Mouse (Mus musculus) embryo, embryonic 9.5 days (tissue): Measurements from ENCODE around the gene Zar1l.
"Not testable (repeated sequence)": the region's sequence is repeated elsewhere in the genome, so short reads cannot be mapped to it uniquely, and the experiment has no call there.

Experiments used
- DNase-seq: peaks from one replicate; pipeline ENCODE4 v3.0.0-alpha.2; 2017; ENCODE audit errors: extremely low spot score

The Zar1l gene

DNA sequence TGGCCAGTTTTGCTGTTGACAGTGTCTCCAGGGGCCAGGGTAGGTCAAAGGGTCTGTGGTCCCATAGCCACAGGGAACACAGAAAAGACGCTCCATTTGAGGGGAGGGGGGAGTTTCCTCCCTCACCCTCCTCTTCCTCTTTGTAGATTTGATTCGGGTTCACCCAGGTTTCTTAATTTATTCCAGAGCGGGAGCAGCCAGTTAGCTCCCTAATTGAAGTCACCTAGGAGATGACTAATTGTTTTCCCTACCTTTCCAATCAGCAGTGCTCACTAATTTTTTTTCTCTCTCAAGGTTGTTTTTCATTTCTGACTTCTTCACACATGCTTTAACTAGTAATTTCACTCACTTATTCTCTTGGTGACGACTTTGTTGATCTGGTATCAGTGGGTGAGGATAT lies at the start of gene Zar1l:
TSS of gene Zar1l (minus strand) at position 101 of the 400 bp plus-strand sequence.
- no peak for DNase-seq

DNA sequence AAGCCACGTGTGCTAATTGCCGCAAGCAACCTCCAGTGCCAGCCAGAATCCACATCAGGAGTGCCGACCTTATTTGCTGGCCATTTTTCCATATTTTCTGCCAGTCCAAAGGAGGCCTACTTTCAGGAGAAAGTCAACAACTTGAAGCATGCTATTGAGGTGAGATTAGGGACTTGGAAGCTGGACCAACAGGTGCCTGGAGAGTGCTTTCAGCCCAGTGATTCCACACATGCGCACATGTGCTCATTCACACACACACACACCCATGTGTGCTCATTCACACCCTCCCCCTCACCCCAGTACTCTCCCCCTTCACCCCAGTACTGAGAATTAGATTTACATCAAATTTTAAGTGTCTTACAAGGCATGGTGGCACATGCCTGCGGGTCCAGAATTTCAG lies 49.0 kb upstream of the Zar1l start:
- no peak for DNase-seq

DNA sequence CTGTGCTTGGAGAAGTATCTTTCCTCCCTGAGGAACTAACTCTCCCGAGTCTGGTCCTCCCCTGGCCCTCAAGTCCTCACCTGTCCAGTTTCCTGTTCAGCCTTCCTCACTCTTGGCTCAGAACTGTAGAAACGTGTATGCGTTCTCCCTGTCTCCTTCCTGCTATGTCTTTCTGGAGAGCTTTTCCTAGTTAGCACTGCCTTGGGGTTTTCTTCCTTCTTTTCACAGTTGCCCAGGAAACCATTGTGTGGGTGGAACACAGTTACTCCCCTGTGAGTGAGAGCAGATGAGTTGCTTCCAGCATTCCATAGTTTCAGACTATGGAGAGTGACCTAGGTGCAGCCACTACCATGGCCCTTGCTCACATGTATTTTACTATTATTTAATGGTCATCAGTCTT lies 48.3 kb upstream of the Zar1l start:
- no peak for DNase-seq

DNA sequence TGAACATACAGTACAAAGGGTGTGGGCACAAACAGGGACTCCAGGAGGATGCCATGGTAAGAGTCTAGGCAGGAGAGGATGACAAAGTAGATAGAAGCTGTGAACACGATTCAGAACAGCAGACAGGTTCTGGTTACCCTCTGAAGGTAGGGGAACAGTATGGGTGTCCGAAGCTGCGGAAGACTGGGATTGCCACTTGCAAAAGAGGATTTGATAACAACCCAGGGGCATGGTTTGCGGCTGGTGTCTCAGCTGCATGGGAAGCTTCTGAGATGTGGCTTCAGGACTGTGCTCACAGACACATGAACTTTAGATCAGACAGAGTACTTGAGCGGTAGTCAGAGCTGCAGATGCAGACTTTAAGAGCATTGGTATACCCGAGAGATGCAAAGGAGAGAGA lies 46.5 kb upstream of the Zar1l start:
- no peak for DNase-seq

DNA sequence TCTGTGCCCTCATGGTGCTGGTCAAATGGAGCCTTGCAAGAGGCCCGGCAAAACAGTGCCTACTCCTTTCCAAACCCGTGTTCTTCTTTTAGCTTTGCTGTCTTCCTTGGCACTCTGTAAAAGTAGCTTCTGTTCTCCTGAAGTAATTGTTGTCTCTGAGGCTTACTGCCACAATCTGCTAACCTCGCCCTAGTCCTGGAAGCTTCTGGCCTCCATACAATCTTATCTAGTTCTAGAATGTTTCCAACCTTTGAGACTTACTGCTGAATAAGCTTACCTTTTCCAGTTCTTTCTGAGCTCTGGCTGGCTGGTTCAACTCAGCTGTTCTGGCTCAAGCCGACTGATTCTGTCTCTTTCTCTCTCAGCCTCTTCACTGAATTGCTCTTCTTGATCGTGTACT lies 43.8 kb upstream of the Zar1l start:
- DNase-seq, result no peak

DNA sequence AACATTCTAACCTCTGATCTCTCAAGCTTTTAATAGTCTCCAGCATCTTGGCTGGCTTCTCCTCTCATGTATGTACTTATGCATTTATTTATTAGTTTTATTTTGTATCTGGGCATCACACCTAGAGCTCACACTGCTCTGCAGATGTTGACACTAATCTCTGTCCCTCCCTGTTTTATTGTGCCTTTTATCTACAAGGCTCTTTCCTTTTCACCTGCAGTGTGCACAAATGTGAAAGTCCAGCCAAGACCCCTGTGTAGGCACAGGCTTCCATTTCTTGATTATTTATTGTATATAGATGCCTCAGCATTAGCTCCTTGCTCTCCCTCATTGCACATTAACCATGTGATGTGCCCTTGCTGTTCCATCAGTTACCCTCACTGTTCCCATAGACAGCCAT lies 43.4 kb upstream of the Zar1l start:
- no peak for DNase-seq

DNA sequence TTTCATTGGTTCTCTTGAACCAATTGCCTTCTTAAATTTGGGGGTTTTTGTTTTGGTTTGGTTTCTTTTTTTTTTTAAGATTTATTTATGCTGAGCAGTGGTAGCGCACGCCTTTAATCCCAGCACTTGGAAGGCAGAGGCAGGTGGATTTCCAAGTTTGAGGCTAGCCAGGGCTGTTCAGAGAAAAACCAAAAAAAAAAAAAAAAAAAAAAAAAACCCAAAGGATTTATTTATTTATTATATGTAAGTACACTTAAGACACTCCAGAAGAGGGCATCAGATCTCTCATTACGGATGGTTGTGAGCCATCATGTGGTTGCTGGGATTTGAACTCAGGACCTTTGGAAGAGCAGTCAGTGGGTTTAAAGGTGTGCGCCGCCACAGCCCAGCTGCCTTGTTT lies 42.9 kb upstream of the Zar1l start:
- no peak for DNase-seq

DNA sequence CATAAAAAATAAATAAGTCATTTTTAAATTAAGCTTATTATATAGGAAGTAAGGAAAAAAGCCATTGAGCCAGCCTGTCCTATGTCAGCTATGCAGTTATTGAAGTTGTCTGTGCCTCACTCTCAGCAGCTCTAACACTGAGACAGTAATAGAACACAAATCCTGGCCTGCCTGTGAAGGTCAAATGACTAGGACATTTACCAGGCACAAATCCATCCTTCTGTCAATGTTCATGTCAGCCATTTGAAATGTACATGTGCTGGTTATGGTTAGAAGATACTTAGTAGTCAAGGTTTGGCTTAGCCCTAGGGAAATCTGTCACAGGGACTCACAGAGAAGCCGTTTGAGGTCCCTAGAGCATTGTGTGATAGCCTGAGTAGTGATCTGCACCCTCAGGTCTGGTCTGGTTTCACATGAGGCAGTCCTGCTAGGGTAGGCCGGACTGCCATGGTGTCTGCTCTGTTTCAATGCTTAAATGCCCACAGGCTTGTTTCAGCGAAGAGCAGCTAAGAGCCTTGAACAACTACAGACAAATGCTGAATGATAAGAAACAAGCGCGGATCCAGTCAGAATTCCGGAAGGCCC lies 41.6 kb upstream of the Zar1l start:
- no peak for DNase-seq

DNA sequence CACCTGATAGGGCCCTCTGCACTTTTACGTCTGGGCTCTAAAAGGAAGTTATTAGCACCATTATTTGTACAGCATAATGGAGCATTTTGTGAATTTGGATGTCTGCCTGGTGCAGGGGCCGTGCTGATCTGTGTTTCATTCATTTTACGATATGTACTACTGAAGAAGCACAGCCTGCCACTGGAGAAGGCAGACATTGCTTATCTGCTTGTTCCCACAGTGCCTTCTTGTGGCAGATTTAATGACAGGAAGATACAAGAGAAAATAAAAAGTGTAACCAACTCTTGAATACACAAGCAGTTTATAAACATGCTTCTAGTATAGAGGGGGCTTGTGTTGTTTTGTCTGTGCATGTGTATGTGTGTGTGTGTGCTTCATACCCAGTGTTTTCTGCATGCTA lies 33.7 kb upstream of the Zar1l start:
- no peak for DNase-seq

DNA sequence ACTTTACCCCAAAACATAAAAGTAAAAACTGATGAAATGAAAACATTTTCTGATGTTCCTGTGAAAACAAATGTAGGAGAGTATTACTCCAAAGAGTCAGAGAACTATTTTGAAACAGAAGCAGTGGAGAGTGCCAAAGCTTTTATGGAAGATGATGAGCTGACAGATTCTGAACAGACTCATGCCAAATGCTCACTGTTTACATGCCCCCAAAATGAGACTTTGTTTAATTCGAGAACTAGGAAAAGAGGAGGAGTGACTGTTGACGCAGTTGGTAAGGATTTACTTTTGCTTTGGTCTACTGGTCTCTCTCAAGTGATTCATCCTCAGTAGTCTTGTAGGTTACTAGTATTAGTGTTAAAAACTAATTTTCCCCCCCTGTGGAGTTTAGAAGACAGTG lies 25.2 kb upstream of the Zar1l start:
- no peak for DNase-seq

DNA sequence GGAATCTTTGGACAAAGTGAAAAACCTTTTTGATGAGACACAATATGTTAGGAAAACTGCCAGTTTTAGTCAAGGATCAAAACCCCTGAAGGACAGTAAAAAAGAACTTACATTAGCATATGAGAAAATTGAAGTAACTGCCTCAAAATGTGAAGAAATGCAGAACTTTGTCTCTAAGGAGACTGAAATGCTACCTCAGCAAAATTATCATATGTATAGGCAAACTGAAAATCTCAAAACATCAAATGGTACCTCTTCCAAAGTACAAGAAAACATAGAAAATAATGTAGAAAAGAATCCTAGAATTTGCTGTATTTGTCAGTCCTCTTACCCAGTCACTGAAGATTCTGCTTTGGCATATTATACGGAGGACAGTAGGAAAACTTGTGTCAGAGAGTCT lies 23.3 kb upstream of the Zar1l start:
- DNase-seq, result no peak

DNA sequence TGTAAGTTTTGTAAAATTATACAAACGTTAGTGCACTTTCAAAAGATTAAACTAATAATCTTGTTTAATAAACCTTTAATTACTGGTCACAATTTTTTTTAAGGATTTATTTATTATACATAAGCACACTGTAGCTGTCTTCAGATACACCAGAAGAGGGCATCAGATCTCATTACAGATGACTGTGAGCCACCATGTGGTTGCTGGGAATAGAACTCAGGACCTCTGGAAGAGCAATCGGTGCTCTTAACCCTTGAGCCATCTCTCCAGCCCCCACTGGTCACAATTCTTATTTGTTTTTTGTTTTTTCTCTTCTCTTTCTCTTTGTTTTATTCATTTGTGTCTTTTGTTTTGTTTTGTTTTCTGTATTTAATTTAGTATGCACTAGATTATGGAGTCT lies 7.3 kb upstream of the Zar1l start:
- DNase-seq, result no peak

DNA sequence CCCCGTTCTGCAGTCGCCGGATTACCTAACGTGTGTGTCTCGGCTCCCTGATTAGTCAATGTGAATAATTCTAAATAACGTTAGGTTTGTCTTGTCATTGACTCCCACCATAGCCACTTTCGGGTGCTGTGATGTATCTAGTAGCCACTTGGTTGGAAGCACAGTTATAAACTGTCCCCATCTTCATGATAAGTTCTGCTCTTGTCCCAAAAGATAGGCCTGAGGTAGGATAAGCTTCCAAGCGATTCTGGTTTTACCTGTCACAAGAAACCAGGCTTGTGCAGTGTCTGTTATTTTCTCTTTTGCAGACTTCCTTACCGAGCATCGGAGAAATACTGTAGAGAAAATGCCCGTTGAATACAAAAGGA lies 4.9 kb upstream of the Zar1l start:
- no peak for DNase-seq

DNA sequence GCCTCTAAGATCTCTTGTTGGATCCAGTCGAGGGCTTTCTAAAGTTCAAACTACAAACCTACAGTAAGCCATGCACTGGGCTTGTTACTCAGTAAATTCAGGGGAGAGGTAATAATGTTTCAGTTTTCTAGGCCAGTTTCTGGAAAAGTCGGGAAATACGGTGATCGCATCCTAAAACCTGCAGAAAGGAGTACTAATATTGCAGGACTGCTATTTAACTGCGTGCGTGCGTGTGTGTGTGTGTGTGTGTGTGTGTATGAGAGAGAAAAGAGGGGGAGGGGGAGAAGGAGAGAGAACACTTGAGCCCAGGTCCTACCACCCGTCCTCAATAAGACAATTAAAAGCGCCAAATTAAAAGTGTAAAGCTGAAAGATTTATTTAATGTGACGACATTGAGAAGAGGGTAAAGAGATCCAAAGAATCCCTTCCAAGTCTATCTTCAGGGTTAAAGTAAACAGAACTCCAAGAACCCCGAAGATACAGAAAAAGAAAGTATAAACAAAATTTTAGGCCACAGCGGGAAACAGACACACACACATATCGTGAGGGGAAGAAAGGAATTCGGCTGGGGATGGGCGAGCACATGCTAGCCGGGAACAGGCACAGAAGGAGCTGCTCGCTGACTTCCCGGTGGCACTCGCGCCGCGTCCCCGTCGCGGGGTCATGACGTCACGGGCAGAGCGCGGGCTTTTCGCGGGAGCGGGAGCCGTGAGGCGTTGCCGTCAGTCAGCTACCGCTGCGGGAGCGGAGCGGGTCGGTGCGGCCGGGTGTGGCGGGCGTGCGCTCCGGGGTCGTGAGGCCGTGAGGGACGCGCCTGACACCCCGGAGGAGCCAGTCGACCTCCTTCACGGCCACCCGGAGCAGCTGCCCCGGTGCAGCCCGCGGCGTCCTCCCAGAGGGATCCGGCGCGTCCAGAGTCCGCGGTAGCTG lies 4.2 kb upstream of the Zar1l start, which contains the start of gene Brca2:
TSS of gene Brca2 (plus strand) at position 694 of the 930 bp plus-strand sequence.
- DNase-seq, result peak; percentile 96

DNA sequence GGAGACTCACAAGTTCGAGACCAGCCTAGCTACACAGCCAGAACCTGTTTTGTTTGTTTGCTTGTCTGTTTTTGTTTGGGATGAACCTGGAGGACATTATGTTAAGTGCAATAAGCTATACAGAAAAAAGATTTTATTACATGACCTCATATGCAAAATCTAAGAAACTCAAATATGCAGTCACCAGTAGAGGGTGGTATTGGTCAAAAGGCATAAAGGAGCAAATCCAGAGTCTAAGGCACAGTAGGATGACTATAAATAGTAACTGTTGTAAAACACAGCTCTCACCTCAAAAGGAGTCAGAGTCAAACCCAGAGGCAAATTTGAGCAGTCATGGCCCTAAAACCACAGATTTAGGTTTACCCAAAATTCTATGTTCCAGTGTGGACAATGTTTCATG lies 1.6 kb upstream of the Zar1l start:
- no peak for DNase-seq

DNA sequence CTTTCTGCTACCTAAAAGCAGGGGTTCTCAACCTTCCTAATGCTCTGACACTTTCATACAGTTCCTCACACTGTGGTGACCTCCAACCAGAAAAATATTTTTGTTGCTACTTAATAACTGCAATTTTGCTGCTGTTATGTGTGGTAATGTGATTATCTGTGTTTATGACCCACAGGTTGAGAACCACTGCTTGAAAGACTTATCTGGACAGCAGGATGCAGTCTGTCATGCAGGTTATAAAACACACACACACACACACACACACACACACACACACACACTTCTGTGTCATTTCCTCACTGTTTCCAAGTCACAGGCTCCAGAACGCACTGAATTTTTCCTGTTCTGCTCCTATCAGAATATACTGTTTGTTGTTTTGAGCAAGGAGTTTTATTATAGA lies 3.9 kb downstream of the Zar1l start:
- DNase-seq, result no peak

DNA sequence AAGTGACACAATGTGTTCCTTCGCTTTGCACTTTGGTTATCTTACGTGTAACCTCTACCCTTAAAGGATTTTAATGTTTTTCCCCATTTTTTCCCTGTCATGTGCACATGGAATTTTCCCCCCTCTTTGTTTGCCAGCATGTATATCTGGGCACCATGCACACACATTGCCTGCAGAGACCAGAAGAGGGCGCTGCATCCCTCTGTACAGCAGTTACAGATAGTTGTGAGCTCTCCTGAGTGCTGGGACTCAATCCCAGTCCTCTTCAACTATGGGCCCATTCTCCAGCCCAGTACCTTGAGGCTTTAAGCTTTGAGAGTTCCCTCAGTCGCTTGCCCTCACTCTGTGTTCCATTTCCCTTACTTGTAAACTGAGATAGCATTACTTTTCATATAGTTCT lies 4.7 kb downstream of the Zar1l start:
- no peak for DNase-seq

DNA sequence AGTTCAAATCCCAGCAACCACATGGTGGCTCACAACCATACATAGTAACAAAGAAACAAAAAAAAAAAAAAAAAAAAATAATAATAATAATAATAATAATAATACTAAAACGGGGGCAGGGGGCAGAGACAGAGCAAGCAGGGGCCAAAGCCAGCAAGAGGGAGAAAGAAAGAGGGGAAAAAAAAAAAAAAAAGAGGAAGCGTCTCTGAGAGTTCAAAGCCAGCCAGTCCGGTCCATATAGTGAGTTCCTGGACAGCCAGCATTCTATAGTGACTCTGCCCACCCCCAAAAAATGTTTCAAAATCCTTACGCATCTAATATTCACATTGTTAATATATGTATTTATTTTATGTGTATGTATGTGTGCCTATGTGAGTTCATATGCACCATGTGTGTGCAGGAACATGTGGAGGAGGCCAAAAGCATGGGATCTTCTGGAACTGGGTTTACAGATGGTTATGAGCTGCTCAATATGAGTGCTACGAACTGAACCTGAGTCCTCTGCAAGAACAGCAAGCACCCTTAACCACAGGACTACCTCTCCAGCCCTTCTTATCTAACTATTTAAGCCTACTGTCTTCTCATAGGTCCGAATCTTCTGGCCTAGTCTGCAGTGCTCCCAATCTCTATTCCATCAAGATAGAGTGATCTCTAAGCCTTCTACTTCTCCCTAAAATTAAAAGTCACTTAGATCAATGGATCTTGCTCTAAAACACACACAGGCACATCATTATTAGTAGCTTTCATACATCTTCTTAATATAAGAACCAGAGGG lies 7.3 kb downstream of the Zar1l start:
- no peak for DNase-seq

DNA sequence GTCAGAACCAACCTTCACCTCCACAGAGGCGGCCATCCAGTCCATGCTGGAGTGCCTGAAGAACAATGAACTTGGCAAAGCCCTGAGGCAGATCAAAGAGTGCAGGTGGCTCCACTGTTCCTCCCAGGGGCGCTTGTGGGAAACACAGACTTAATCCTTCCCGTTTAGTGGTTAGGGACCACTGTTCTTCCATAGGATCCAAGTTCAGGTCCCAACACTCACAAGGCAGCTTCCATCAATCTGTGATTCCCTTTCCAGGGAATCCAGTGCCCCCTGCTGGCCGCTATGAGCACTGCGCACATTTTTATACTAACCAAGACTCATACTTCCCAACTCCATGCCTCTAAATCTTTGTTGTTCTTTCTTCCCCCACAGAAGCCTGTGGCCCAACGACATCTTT lies 22.2 kb downstream of the Zar1l start:
- peak; percentile 21 for DNase-seq

DNA sequence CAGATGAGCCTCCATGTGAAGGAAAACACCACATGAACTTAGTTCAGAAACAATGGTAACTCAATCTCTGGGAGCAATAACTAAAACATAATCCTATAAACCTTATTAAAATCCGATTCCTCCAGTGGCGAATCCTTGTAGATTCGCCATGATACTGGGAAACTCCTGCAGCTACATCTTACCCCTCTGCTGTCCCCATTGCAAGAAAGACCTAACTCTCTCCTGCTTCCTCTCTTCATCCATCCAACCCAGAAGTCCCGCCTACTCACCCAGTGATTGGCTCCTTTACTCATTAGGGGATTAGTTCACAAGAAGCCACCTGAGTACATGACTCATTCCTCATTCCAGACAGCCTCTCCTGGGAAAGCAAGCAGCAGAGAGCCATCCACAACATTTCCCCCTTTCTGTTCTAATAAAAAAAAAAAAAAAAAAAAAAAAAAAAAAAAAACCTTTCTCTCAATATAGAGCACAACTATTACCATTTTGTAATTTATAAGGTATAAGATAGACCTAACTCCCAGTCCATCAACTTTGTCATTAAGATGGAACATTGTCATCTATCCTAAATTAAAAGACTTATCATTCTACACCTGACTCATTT lies 26.3 kb downstream of the Zar1l start:
- DNase-seq, result not testable (repeated sequence)

DNA sequence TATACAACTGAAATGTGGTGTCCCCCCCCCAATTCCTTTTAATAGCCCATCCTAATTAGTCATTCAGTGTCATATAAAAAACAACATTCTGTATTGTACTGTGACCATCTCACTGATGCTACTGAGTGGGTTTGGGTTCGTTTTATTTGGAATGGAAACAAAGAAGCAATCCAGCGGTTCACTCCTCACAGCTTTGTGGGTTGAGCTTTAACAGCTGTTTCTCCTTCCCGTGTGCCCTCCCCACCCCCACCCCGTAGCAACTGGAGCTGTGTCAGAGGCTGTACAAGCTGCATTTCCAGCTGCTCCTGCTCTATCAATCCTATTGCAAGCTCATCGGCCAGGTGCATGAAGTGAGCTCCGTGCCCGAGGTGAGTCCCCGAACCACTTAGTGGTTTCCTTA lies 27.1 kb downstream of the Zar1l start:
- no peak for DNase-seq

DNA sequence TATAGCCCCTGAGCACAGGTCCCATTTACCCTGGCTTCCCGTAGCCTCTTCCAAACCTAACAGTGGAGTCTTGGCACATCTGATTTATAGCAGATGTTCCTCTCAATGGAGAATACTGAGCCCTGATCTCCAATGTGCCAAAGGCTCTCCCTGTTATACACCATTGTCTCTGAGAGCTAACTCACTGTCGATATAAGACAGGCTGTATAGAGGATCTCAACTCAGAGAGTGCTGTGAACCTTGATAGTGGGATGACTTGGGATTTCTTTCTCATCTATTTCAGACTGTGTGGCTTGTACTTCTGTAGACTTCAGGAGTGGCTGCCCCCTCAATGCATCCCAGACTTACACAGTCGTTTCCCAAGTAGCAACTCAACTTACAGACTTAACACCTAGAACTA lies 27.7 kb downstream of the Zar1l start:
- no peak for DNase-seq
